Mouse (Mus musculus): ENCODE measurements around the gene R3hdm1.

- TF ChIP-seq POLR2A (IDR thresholded peaks at IDR 0.05; ENCODE audit: insufficient read length, low read depth) (no peak), MAX (IDR thresholded peaks at IDR 0.05; ENCODE audit: low read depth) (no peak), E2F4 (IDR thresholded peaks at IDR 0.05; ENCODE audit: insufficient read depth) (no peak), MYOG (IDR thresholded peaks at IDR 0.05; ENCODE audit: control insufficient read depth in 1 of 3, insufficient read depth in 1 of 3, insufficient read length in 2 of 3, low read depth in 2 of 3) (no peak), TCF12 (IDR thresholded peaks at IDR 0.05; ENCODE audit: insufficient read depth, poor library complexity, severe bottlenecking) (no peak), REST (IDR thresholded peaks at IDR 0.05; ENCODE audit: insufficient read depth, insufficient read length) (no peak), USF1 (IDR thresholded peaks at IDR 0.05; ENCODE audit: low read depth) (no peak), MYOD1 (IDR thresholded peaks at IDR 0.05; ENCODE audit: control insufficient read depth in 1 of 3, insufficient read length in 2 of 3, low read depth in 2 of 3) (no peak), POLR2AphosphoS2 (IDR thresholded peaks at IDR 0.05; ENCODE audit: insufficient read length, low read depth) (no peak), SRF (IDR thresholded peaks at IDR 0.05; ENCODE audit: control insufficient read depth, insufficient read length, low read depth) (no peak), CEBPB (IDR thresholded peaks at IDR 0.05; ENCODE audit: insufficient read depth, poor library complexity, severe bottlenecking) (no peak), TCF3 (IDR thresholded peaks at IDR 0.05; ENCODE audit: insufficient read length, low read depth) (no peak)
These were observed 181.1 kb downstream of the R3hdm1 start for GRCm38 (mm10) chr1:128284157-128284690.

Data from myocyte (in vitro differentiated cells).